In the genomic region with DNA sequence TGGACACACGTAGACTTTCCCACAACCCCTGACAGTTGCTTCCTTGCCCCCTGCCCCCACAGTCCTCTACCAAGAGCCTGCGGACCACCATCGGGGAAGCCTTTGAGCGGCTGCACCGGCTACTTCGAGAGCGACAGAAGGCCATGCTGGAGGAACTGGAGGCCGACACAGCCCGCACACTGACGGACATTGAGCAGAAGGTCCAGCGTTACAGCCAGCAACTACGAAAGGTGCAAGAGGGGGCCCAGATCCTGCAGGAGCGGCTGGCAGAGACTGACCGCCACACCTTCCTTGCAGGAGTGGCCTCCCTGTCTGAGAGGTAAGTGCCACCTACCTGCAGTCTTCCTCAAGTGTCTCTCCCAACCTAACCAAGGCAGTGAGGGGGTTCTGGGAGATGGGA, we compare ENCODE assay signal across 12 mouse cellular contexts. TPM values are rescaled to one million over a fixed set of nuclear protein-coding genes. Genes with fewer than 3 reads are reported as not detected.
A peak's percentile ranks its signal among the peaks of the same experiment; 100 is the strongest.
DNase-seq lines count a peak whose midpoint lies in the region; ATAC-seq and TF ChIP-seq lines count a peak whose summit lies in the region.
"Had no signal": no experiment of that assay in that cellular context is flagged by ENCODE, and none has a peak within 500 bp of the region (broad histone marks: within the 10 kb centered on the region; RNA-seq: fewer than 3 reads in every experiment).

No protein-coding gene starts in this region.

- 73% methylated on average over 14 of the region's 14 CpGs for WGBS in heart, embryonic 10.5 days
- WGBS in embryonic facial prominence, embryonic 13.5 days: 84% methylated on average over 14 of the region's 14 CpGs
- WGBS in hindbrain, embryonic 14.5 days: 81% methylated on average over 14 of the region's 14 CpGs
- 89% methylated on average over 14 of the region's 14 CpGs for WGBS in midbrain, postnatal 0 days

- H3K27me3 ChIP-seq in heart, embryonic 10.5 days (ENCODE audit: insufficient read depth, poor library complexity, severe bottlenecking): no peaks in the 10 kb centered on the region
- no peaks in the 10 kb centered on the region for H3K27me3 ChIP-seq in embryonic facial prominence, embryonic 13.5 days
- H3K27me3 ChIP-seq in hindbrain, embryonic 14.5 days (ENCODE audit: control insufficient read depth, insufficient read depth, low read length): no peaks in the 10 kb centered on the region
- no peaks in the 10 kb centered on the region for H3K27me3 ChIP-seq in midbrain, postnatal 0 days (ENCODE audit: insufficient read depth, low read length)
- H3K27me3 ChIP-seq: liver, embryonic 15.5 days had no signal

- no peak for ATAC-seq in embryonic facial prominence, embryonic 13.5 days (ENCODE audit: insufficient number of reproducible peaks, insufficient read depth, low FRiP score, low TSS enrichment, low read depth)
- ATAC-seq in hindbrain, embryonic 14.5 days (ENCODE audit: low FRiP score): no peak
- ATAC-seq in midbrain, postnatal 0 days (ENCODE audit: low FRiP score): no peak

- peak overlapping the region; percentile 88 for H3K27ac ChIP-seq in heart, embryonic 10.5 days
- peak overlapping the region; percentile 97 for H3K27ac ChIP-seq in embryonic facial prominence, embryonic 13.5 days
- peak overlapping the region; percentile 94 for H3K27ac ChIP-seq in hindbrain, embryonic 14.5 days
- H3K27ac ChIP-seq in midbrain, postnatal 0 days (ENCODE audit: low read depth, low read length): 0 out of 2 replicates have a peak overlapping the region, but pooled peaks have one; percentile 12
- H3K27ac ChIP-seq: liver, embryonic 15.5 days had no signal

- no peak for DNase-seq in heart, embryonic 10.5 days (ENCODE audit: low spot score)
- DNase-seq in heart, adult 18-20 months: no peak
- DNase-seq in hindbrain, embryonic 14.5 days (ENCODE audit: low spot score): no peak
- DNase-seq in midbrain, postnatal 0 days (ENCODE audit: low spot score): no peak
- DNase-seq in embryo, embryonic 9.5 days (ENCODE audit: extremely low spot score): no peak
- no peak for DNase-seq in layer of hippocampus, postnatal 10 days (ENCODE audit: low spot score in 2 of 2)
- DNase-seq: adrenal gland, postnatal 10 days; heart, postnatal 36 days; layer of hippocampus, postnatal 36 days; right cerebral cortex, postnatal 4 days had no signal

- H3K4me3 ChIP-seq in heart, embryonic 10.5 days: 0 out of 2 replicates have a peak overlapping the region, but pooled peaks have one; percentile 0
- H3K4me3 ChIP-seq in embryonic facial prominence, embryonic 13.5 days: no peak overlapping the region
- no peak overlapping the region for H3K4me3 ChIP-seq in hindbrain, embryonic 14.5 days (replicated peaks; ENCODE audit: low read length)
- H3K4me3 ChIP-seq in midbrain, postnatal 0 days (ENCODE audit: low read depth, low read length): no peak overlapping the region
- H3K4me3 ChIP-seq: liver, embryonic 15.5 days had no signal

- H3K9me3 ChIP-seq in heart, embryonic 10.5 days: no peaks in the 10 kb centered on the region
- no peaks in the 10 kb centered on the region for H3K9me3 ChIP-seq in embryonic facial prominence, embryonic 13.5 days
- no peaks in the 10 kb centered on the region for H3K9me3 ChIP-seq in hindbrain, embryonic 14.5 days (ENCODE audit: control insufficient read depth, low read length)
- H3K9me3 ChIP-seq in midbrain, postnatal 0 days (ENCODE audit: low read length): no peaks in the 10 kb centered on the region
- H3K9me3 ChIP-seq: liver, embryonic 15.5 days had no signal

- no peak overlapping the region for H3K9ac ChIP-seq in embryonic facial prominence, embryonic 13.5 days
- H3K9ac ChIP-seq in hindbrain, embryonic 14.5 days: no peak overlapping the region
- H3K9ac ChIP-seq in midbrain, postnatal 0 days (replicated peaks; ENCODE audit: low read length, poor library complexity, severe bottlenecking): no peak overlapping the region
- H3K9ac ChIP-seq: liver, embryonic 15.5 days had no signal

- H3K4me1 ChIP-seq in heart, embryonic 10.5 days: peaks cover 53% of the 10 kb centered on the region
- H3K4me1 ChIP-seq in embryonic facial prominence, embryonic 13.5 days: peaks cover 53% of the 10 kb centered on the region
- H3K4me1 ChIP-seq in hindbrain, embryonic 14.5 days (replicated peaks; ENCODE audit: control insufficient read depth, insufficient read depth, low read length): peaks cover 31% of the 10 kb centered on the region
- peaks cover 5% of the 10 kb centered on the region for H3K4me1 ChIP-seq in midbrain, postnatal 0 days (ENCODE audit: insufficient read depth, low read length)
- H3K4me1 ChIP-seq: liver, embryonic 15.5 days had no signal

- no peak for TF ChIP-seq CTCF in midbrain, postnatal 0 days (IDR thresholded peaks at IDR 0.05)

- H3K36me3 ChIP-seq in heart, embryonic 10.5 days: peaks cover 14% of the 10 kb centered on the region
- H3K36me3 ChIP-seq in embryonic facial prominence, embryonic 13.5 days: peaks cover 26% of the 10 kb centered on the region
- H3K36me3 ChIP-seq in hindbrain, embryonic 14.5 days (replicated peaks; ENCODE audit: control insufficient read depth, insufficient read depth): peaks cover 36% of the 10 kb centered on the region
- peaks cover 22% of the 10 kb centered on the region for H3K36me3 ChIP-seq in midbrain, postnatal 0 days (ENCODE audit: insufficient read depth, low read length)
- H3K36me3 ChIP-seq: liver, embryonic 15.5 days had no signal

- H3K4me2 ChIP-seq in embryonic facial prominence, embryonic 13.5 days: no peak overlapping the region
- no peak overlapping the region for H3K4me2 ChIP-seq in hindbrain, embryonic 14.5 days (replicated peaks)
- H3K4me2 ChIP-seq in midbrain, postnatal 0 days (ENCODE audit: low read depth, low read length, poor library complexity, severe bottlenecking): no peak overlapping the region
- H3K4me2 ChIP-seq: liver, embryonic 15.5 days had no signal

RNA-seq across cellular contexts. Expression of gene Trim62, which starts 17.1 kb away (rescaled TPM):
- polyA plus RNA-seq in heart, embryonic 10.5 days (2016; fragmentation: Nextera tagmentation; extraction: Ambion mirVana): 4.1 and 6.5 TPM in 2 replicates
- 1 to 10 TPM; 1.1 to 1.3 TPM for total RNA-seq in heart, adult 18-20 months (2021)
- polyA plus RNA-seq in embryonic facial prominence, embryonic 13.5 days (2015; fragmentation: Nextera tagmentation; extraction: Ambion mirVana): 8.2 and 11.0 TPM in 2 replicates
- polyA plus RNA-seq in hindbrain, embryonic 14.5 days (2014; fragmentation: Nextera tagmentation; extraction: Ambion mirVana): 31.9 and 35.5 TPM in 2 replicates
- total RNA-seq in midbrain, postnatal 0 days (2014; rRNA removed): 22.3 and 25.2 TPM in 2 replicates
- polyA plus RNA-seq in midbrain, postnatal 0 days (2015; fragmentation: Nextera tagmentation; extraction: Ambion mirVana): 25.9 and 26.8 TPM in 2 replicates
- 10 to 100 TPM; 26.2 TPM for total RNA-seq in layer of hippocampus, postnatal 10 days (2021)

Comparison
In these comparisons a context has a peak if more than half of its experiments do, and no peak if none do; other contexts are left out.
1. H3K27ac ChIP-seq: peak in every context shown above with its lines; median percentile 97 in embryonic facial prominence, embryonic 13.5 days; 94 in hindbrain, embryonic 14.5 days; 88 in heart, embryonic 10.5 days; 12 in midbrain, postnatal 0 days.